Mouse (Mus musculus): ENCODE data around the gene Chst12.

The Chst12 gene

GRCm38 (mm10) chr5:140569032-140569595, 63.8 kb downstream of the Chst12 start:
- in situ Hi-C loops (cut with MboI; ENCODE audit: low sequenced_read_pairs), result no loop called here

GRCm38 (mm10) chr5:140570223-140570870, 65.0 kb downstream of the Chst12 start:
- in situ Hi-C loops (cut with MboI; ENCODE audit: low sequenced_read_pairs), result no loop called here

DNA sequence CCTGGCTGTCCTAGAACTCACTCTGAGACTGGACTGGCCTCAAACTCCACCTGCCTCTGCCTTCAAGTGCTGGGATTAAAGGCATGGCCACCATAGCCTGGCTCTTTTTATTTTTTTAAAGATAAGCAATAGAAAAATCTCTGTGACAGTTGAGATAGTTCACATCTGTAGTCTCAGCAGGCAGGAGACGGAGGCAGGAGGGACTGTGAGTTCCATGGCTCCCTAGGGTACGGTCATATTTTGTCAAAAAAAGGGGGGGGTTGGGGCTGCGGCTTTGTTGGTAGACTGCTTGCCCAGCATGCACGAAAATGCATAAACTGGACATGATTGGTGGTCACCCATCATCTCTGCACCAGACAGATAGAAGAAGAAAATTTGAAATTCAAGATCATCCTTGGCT, 65.9 kb downstream of the Chst12 start:
- in situ Hi-C loops (cut with MboI; ENCODE audit: low sequenced_read_pairs), result no loop called here

DNA sequence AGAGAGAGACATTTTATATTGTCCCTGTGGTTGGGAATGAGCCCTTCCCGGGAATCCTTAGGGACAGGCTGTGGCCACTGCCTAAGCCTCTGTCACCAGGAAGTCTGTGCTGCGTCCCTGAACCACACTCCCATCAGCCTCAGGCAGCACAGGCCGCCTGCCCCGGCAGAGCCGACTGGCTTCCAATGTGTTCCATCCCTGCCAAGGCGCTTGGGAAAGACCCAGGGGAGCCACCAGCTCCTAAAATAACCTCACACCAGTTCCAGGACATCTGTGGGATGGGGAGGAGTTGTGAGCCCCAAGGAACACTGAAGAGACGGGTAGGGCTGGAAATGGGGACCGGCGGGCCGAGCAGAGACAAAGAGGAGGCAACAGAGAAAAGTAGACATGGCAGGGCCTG, 66.3 kb downstream of the Chst12 start:
- in situ Hi-C loops (cut with MboI; ENCODE audit: low sequenced_read_pairs), result no loop called here

- in situ Hi-C loops (cut with MboI; ENCODE audit: low sequenced_read_pairs), result no loop called here
These were observed 67.3 kb downstream of the Chst12 start for GRCm38 (mm10) chr5:140572611-140573010.

Data from CH12F3 (cell line).